Mouse (Mus musculus) midbrain, postnatal 0 days (tissue): ENCODE measurements around the gene Fchsd2. TPM values are rescaled to one million over a fixed set of nuclear protein-coding genes. Genes with fewer than 3 reads are reported as not detected.

Source experiments
- ATAC-seq: fragments of 200-750 bp; cut with Nextera tagmentation; 2 replicates; pipeline ENCODE4 v1.8.0; 2017; ENCODE audit warnings: moderate number of reproducible peaks, mild to moderate bottlenecking, moderate TSS enrichment, moderate library complexity; ENCODE audit not compliant: low FRiP score
- DNase-seq: peaks from one replicate; pipeline ENCODE4 v3.0.0-alpha.2; 2015; ENCODE audit warnings: low spot score
- H3K27ac ChIP-seq: fragments of 300-500 bp; sonication (generic); 2 replicates; pipeline ENCODE4 v1.5.1; 2014; ENCODE audit warnings: low read depth, mild to moderate bottlenecking, low read length, mixed read lengths
- H3K27me3 ChIP-seq: fragments of 300-500 bp; sonication (generic); 2 replicates; pipeline ENCODE4 v1.6.1; 2014; ENCODE audit warnings: low read length, control low read depth, mixed read lengths; ENCODE audit not compliant: insufficient read depth
- H3K36me3 ChIP-seq: fragments of 300-500 bp; sonication (generic); 2 replicates; pipeline ENCODE4 v1.6.1; 2014; ENCODE audit warnings: low read length, control low read depth, mixed read lengths; ENCODE audit not compliant: insufficient read depth
- H3K4me1 ChIP-seq: fragments of 300-500 bp; sonication (generic); 2 replicates; pipeline ENCODE4 v1.6.1; 2014; ENCODE audit warnings: mild to moderate bottlenecking, control low read depth, antibody characterized with exemption, low read length, mixed read lengths; ENCODE audit not compliant: insufficient read depth
- H3K4me2 ChIP-seq: fragments of 300-500 bp; sonication (generic); 2 replicates; pipeline ENCODE4 v1.6.1; 2014; ENCODE audit warnings: low read depth, mild to moderate bottlenecking, low read length, mixed read lengths; ENCODE audit not compliant: poor library complexity, severe bottlenecking
- H3K4me3 ChIP-seq: fragments of 300-500 bp; sonication (generic); 2 replicates; pipeline ENCODE4 v1.5.1; 2014; ENCODE audit warnings: low read depth, mild to moderate bottlenecking, low read length, moderate library complexity
- H3K9ac ChIP-seq: fragments of 300-500 bp; sonication (generic); replicated peaks from 2 replicates; pipeline ENCODE4 v1.6.1; 2014; ENCODE audit warnings: mild to moderate bottlenecking, low read length, moderate library complexity, mixed read lengths; ENCODE audit not compliant: poor library complexity, severe bottlenecking
- H3K9me3 ChIP-seq: fragments of 300-500 bp; sonication (generic); 2 replicates; pipeline ENCODE4 v1.6.1; 2016; ENCODE audit warnings: low read length, control low read depth
- CTCF ChIP-seq: IDR thresholded peaks from 2 replicates; pipeline ENCODE4 v1.5.1; 2016; ENCODE audit warnings: antibody characterized with exemption, mild to moderate bottlenecking
- WGBS: fragments of 180-500 bp; shearing (Covaris S2); extraction: QIAGEN DNeasy Blood & Tissue Kit; methylation state at CpG from one replicate; pipeline ENCODE4 v1.1.7; 2014; 5-methylcytosine and 5-hydroxymethylcytosine counted together
- polyA plus RNA-seq: library from polyadenylated mRNA; unstranded; fragments of >200 nt; fragmentation: Nextera tagmentation; extraction: Ambion mirVana; gene quantifications from 2 replicates; pipeline ENCODE4 v1.2.1, GENCODE M21; 2015
- total RNA-seq: library from RNA; depleted of rRNA; stranded (reverse); fragments of >200 nt; gene quantifications from 2 replicates; pipeline ENCODE4 v1.2.3, GENCODE M21; 2014

Fchsd2 gene
- total and polyA plus RNA-seq, 2 experiments from 2014 or later, result 39.2 to 55.7 TPM

- ATAC-seq (no peak), DNase-seq (no peak)
- WGBS, result 33% methylated on average over 1 of the region's 1 CpGs
- H3K4me1 ChIP-seq, result peaks cover 5% of the 10 kb centered on the region; the same call in 1 of the 2 replicates
- H3K27me3 ChIP-seq, result peaks cover 3% of the 10 kb centered on the region; the same call in 1 of the 2 replicates
- no peak overlapping the region for H3K27ac ChIP-seq
- no peaks in the 10 kb centered on the region for H3K9me3 ChIP-seq
- no peak overlapping the region for H3K9ac ChIP-seq
- H3K36me3 ChIP-seq, result peaks cover 8% of the 10 kb centered on the region
- no peak overlapping the region for H3K4me3 ChIP-seq
- no peak overlapping the region for H3K4me2 ChIP-seq
- TF ChIP-seq CTCF, result no peak
Observed at GRCm38 (mm10) chr7:101295438-101295837, 202.8 kb downstream of the Fchsd2 start.

GRCm38 (mm10) chr7:101296252-101297022 is 203.8 kb downstream of the Fchsd2 start:
- Histone ChIP-seq H3K4me1 (peaks cover 9% of the 10 kb centered on the region; the same call in 1 of the 2 replicates), H3K4me3 (peak overlapping the region; percentile 41), H3K27me3 (peaks cover 3% of the 10 kb centered on the region; the same call in 1 of the 2 replicates), H3K9ac (peak overlapping the region; percentile 65), H3K36me3 (peaks cover 4% of the 10 kb centered on the region; the same call in 1 of the 2 replicates), H3K9me3 (no peaks in the 10 kb centered on the region), H3K27ac (0 out of 2 replicates have a peak overlapping the region, but pooled peaks have one; percentile 43), H3K4me2 (peak overlapping the region; percentile 72)
- 10% methylated on average over 34 of the region's 35 CpGs for WGBS
- TF ChIP-seq CTCF, result peak; percentile 76
- ATAC-seq (peak; percentile 89), DNase-seq (peak; percentile 92)

- no peak; the same call in 1 of the 2 replicates for ATAC-seq
Observed at GRCm38 (mm10) chr7:101297023-101297405, 204.4 kb downstream of the Fchsd2 start.

GRCm38 (mm10) chr7:101298375-101298774 is 205.7 kb downstream of the Fchsd2 start:
- H3K4me2 ChIP-seq, result no peak overlapping the region
- H3K4me3 ChIP-seq, result no peak overlapping the region
- no peak for TF ChIP-seq CTCF
- peaks cover 3% of the 10 kb centered on the region; the same call in 1 of the 2 replicates for H3K27me3 ChIP-seq
- 0 out of 2 replicates have a peak, but pooled peaks cover 3% of the 10 kb centered on the region for H3K36me3 ChIP-seq
- ATAC-seq (no peak), DNase-seq (no peak)
- H3K27ac ChIP-seq, result no peak overlapping the region
- 87% methylated on average over 3 of the region's 3 CpGs for WGBS
- H3K9ac ChIP-seq, result no peak overlapping the region
- H3K4me1 ChIP-seq, result peaks cover 9% of the 10 kb centered on the region; the same call in 1 of the 2 replicates
- no peaks in the 10 kb centered on the region for H3K9me3 ChIP-seq

More at GRCm38 (mm10) chr7:101297023-101297405, 204.4 kb downstream of the Fchsd2 start:
- WGBS, result 26% methylated on average over 8 of the region's 8 CpGs
- peaks cover 3% of the 10 kb centered on the region; the same call in 1 of the 2 replicates for H3K27me3 ChIP-seq
- H3K4me1 ChIP-seq, result peaks cover 9% of the 10 kb centered on the region; the same call in 1 of the 2 replicates
- no peak for DNase-seq
- H3K4me3 ChIP-seq, result peak overlapping the region; percentile 41
- TF ChIP-seq CTCF, result no peak
- no peaks in the 10 kb centered on the region for H3K9me3 ChIP-seq
- 0 out of 2 replicates have a peak, but pooled peaks cover 3% of the 10 kb centered on the region for H3K36me3 ChIP-seq
- H3K4me2 ChIP-seq, result peak overlapping the region; percentile 72
- peak overlapping the region; percentile 65 for H3K9ac ChIP-seq
- H3K27ac ChIP-seq, result 0 out of 2 replicates have a peak overlapping the region, but pooled peaks have one; percentile 43

GRCm38 (mm10) chr7:101301361-101301880 is 208.8 kb downstream of the Fchsd2 start:
- Histone ChIP-seq H3K9ac (peak overlapping the region; percentile 57), H3K4me3 (peak overlapping the region; percentile 55), H3K36me3 (no peaks in the 10 kb centered on the region), H3K27me3 (peaks cover 3% of the 10 kb centered on the region; the same call in 1 of the 2 replicates), H3K9me3 (no peaks in the 10 kb centered on the region), H3K4me2 (peak overlapping the region; percentile 92), H3K27ac (peak overlapping the region; percentile 60), H3K4me1 (peaks cover 9% of the 10 kb centered on the region; the same call in 1 of the 2 replicates)
- no peak for TF ChIP-seq CTCF
- ATAC-seq (peak; percentile 9; the same call in 1 of the 2 replicates), DNase-seq (no peak)
- WGBS, result 2% methylated on average over 30 of the region's 30 CpGs
